8 mouse cellular contexts compared by ENCODE assay signal in the genomic region with DNA sequence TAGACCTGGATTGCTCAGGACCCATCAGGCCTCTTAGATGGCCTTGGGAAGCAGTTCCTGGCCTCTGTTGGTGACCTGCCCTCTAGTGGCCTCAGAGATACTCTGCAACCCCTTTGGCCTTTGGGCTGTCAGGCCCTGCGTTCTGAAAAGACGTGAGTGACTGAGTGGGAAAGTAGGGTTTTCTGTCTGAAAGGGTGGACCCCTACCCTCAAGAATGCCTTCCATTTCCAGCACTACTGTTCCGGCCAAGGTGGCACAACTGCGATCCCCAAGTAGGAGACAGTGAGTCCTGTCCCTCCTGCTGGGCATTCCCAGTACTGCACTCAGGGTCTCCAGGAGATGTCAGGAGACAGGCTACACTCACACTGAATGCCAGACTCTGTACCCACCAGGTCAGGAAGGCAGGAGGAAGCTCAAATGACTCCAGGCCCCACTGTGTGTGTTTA. TPM values are rescaled to one million over a fixed set of nuclear protein-coding genes. Genes with fewer than 3 reads are reported as not detected.
DNase-seq lines count a peak whose midpoint lies in the region; ATAC-seq and TF ChIP-seq lines count a peak whose summit lies in the region.

No protein-coding gene starts in this region.

- TF ChIP-seq CTCF in cortical plate, adult 2 months (IDR thresholded peaks at IDR 0.05; ENCODE audit: extremely low read depth, insufficient read depth, low read length), result peak; percentile 63

- no peak overlapping the region for H3K27ac ChIP-seq in cortical plate, adult 2 months (ENCODE audit: insufficient read depth, low read length)
- no peak overlapping the region for H3K27ac ChIP-seq in liver, embryonic 13.5 days

- no peak for TF ChIP-seq POLR2A in cortical plate, adult 2 months (IDR thresholded peaks at IDR 0.05; ENCODE audit: extremely low read depth, insufficient read depth, low read length)

- H3K4me1 ChIP-seq in cortical plate, adult 2 months (ENCODE audit: control insufficient read depth, insufficient read depth, low read length), result peaks cover 6% of the 10 kb centered on the region
- no peaks in the 10 kb centered on the region for H3K4me1 ChIP-seq in liver, embryonic 13.5 days (replicated peaks)

- no peaks in the 10 kb centered on the region for H3K36me3 ChIP-seq in liver, embryonic 13.5 days

- H3K9me3 ChIP-seq in liver, embryonic 13.5 days (replicated peaks), result no peaks in the 10 kb centered on the region

- 14% methylated on average over 4 of the region's 4 CpGs for WGBS in liver, embryonic 13.5 days (ENCODE audit: insufficient replicate concordance)

- H3K4me3 ChIP-seq in cortical plate, adult 2 months (ENCODE audit: insufficient read depth, low read length), result no peak overlapping the region
- H3K4me3 ChIP-seq in liver, embryonic 13.5 days (replicated peaks), result no peak overlapping the region

- ATAC-seq in granulocyte monocyte progenitor cell, adult 5-6 weeks (replicated peaks; ENCODE audit: poor library complexity, severe bottlenecking), result peak; percentile 75
- no peak for ATAC-seq in liver, embryonic 13.5 days (ENCODE audit: low read depth)

- no peak overlapping the region for H3K9ac ChIP-seq in liver, embryonic 13.5 days

- DNase-seq in left cerebral cortex, adult 18-20 months (ENCODE audit: low spot score in 2 of 2), result peak; percentile 40 to 61
- DNase-seq in left cerebral cortex, adult 11 months (ENCODE audit: low spot score), result no peak
- peak; percentile 67 to 89 for DNase-seq in kidney, adult 8-10 months
- peak; percentile 35 for DNase-seq in liver, embryonic 13.5 days
- peak; percentile 85 for DNase-seq in neural tube, embryonic 10.5 days (ENCODE audit: extremely low spot score, low spot score)
- DNase-seq in testis, postnatal 14 days (ENCODE audit: low spot score), result peak; percentile 30

- H3K27me3 ChIP-seq in liver, embryonic 13.5 days, result no peaks in the 10 kb centered on the region

- H3K4me2 ChIP-seq in liver, embryonic 13.5 days, result peak overlapping the region; percentile 26; the same call in 1 of the 2 replicates

RNA-seq across cellular contexts. Expression of a gene that starts 51.8 kb away (rescaled TPM):
- 10 to 100 TPM; 32.5 to 42.6 TPM for total RNA-seq in left cerebral cortex, adult 18-20 months (2021)
- polyA plus RNA-seq in cortical plate, adult 2 months (2012; rRNA removed), result 46.4 and 51.2 TPM in 2 replicates
- total RNA-seq in granulocyte monocyte progenitor cell, adult 5-6 weeks (2014; fragmentation: Nextera tagmentation), result not detected in 2 replicates
- total RNA-seq in granulocyte monocyte progenitor cell, adult 5-6 weeks (2017), result not detected in 2 replicates
- polyA plus RNA-seq in liver, embryonic 13.5 days (2015; fragmentation: Nextera tagmentation; extraction: Ambion mirVana), result 0.08 TPM in 1 of 2 replicates, not detected in the other

Comparison
In these comparisons a context has a peak if more than half of its experiments do, and no peak if none do; other contexts are left out.
1. RNA of a gene that starts 51.8 kb away (total RNA-seq): 32.5 to 42.6 TPM in left cerebral cortex, adult 18-20 months; not detected in granulocyte monocyte progenitor cell, adult 5-6 weeks; every median in the first group is over 10 times any median in the second.